Mouse (Mus musculus) embryonic facial prominence, embryonic 15.5 days (tissue): Measurements from ENCODE around the gene Carns1. TPM values are rescaled to one million over a fixed set of nuclear protein-coding genes. Genes with fewer than 3 reads are reported as not detected.
A peak's percentile ranks its signal among the peaks of the same experiment; 100 is the strongest.

ENCODE experiments used
- ATAC-seq: fragments of 200-750 bp; cut with Nextera tagmentation; 2 replicates; pipeline ENCODE4 v1.8.0; 2017; ENCODE audit warnings: low read depth, moderate TSS enrichment; ENCODE audit not compliant: insufficient number of reproducible peaks, low FRiP score, low TSS enrichment
- H3K27ac ChIP-seq: fragments of 300-500 bp; sonication (generic); replicated peaks from 2 replicates; pipeline ENCODE4 v1.5.1; 2015; ENCODE audit warnings: mild to moderate bottlenecking, inconsistent platforms
- H3K27me3 ChIP-seq: fragments of 300-500 bp; sonication (generic); 2 replicates; pipeline ENCODE4 v1.6.1; 2015; ENCODE audit warnings: inconsistent platforms
- H3K36me3 ChIP-seq: fragments of 300-500 bp; sonication (generic); 2 replicates; pipeline ENCODE4 v1.6.1; 2015; ENCODE audit warnings: mild to moderate bottlenecking, inconsistent platforms
- H3K4me1 ChIP-seq: fragments of 300-500 bp; sonication (generic); 2 replicates; pipeline ENCODE4 v1.6.1; 2015; ENCODE audit warnings: inconsistent platforms
- H3K4me2 ChIP-seq: fragments of 300-500 bp; sonication (generic); replicated peaks from 2 replicates; pipeline ENCODE4 v1.6.1; 2015; ENCODE audit warnings: mild to moderate bottlenecking, inconsistent platforms
- H3K4me3 ChIP-seq: fragments of 300-500 bp; sonication (generic); replicated peaks from 2 replicates; pipeline ENCODE4 v1.5.1; 2015; ENCODE audit warnings: mild to moderate bottlenecking, inconsistent platforms
- H3K9ac ChIP-seq: fragments of 300-500 bp; sonication (generic); 2 replicates; pipeline ENCODE4 v1.6.1; 2015; ENCODE audit warnings: inconsistent platforms
- H3K9me3 ChIP-seq: fragments of 300-500 bp; sonication (generic); replicated peaks from 2 replicates; pipeline ENCODE4 v1.6.1; 2016; ENCODE audit warnings: inconsistent platforms
- WGBS: fragments of 180-500 bp; shearing (Covaris S2); methylation state at CpG from one replicate; pipeline ENCODE4 v1.1.7; 2015; 5-methylcytosine and 5-hydroxymethylcytosine counted together
- polyA plus RNA-seq: library from polyadenylated mRNA; unstranded; fragments of >200 nt; fragmentation: Nextera tagmentation; extraction: Ambion mirVana; gene quantifications from 2 replicates; pipeline ENCODE4 v1.2.1, GENCODE M21; 2015

Gene Carns1
- polyA plus RNA-seq, 1 experiment from 2014 or later = 5.4 TPM

DNA sequence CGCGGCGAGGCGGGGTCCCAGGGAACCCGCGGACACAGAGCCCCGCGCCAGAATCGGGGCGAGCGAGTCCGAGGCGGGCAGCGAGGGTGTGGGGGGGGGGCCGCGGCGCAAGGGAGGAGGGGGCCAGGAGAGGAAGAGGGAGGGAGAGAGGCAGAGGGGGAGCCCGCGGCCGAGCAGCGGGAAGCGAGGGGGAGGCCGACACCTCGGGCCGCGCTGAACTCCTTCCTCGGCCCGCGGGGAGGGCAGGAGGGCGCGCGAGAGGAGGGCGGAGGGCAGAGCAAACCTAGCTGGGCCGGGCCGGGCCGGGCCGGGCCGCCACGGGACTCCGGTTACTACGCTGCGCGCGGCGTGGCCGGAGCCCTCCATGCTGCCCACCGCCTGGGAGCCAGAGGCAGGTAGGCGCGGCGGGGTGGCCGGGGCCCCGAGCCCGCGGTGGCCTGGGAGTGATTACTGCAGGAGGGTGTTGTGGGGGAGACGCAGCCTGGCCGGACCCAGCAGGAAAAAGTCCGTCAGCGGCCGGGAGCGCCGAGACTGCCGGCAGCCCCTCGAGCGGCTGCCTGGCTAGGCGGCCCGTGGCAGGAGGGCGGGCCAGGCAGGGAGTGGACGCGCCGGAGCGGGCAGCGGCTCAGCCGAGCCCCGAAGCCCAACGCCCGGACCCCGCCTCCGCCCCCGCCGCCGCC, 39.6 kb upstream of the Carns1 start:
- peak overlapping the region; percentile 88 for H3K4me3 ChIP-seq
- under 1% methylated on average over 57 of the region's 81 CpGs for WGBS
- no peaks in the 10 kb centered on the region for H3K9me3 ChIP-seq

DNA sequence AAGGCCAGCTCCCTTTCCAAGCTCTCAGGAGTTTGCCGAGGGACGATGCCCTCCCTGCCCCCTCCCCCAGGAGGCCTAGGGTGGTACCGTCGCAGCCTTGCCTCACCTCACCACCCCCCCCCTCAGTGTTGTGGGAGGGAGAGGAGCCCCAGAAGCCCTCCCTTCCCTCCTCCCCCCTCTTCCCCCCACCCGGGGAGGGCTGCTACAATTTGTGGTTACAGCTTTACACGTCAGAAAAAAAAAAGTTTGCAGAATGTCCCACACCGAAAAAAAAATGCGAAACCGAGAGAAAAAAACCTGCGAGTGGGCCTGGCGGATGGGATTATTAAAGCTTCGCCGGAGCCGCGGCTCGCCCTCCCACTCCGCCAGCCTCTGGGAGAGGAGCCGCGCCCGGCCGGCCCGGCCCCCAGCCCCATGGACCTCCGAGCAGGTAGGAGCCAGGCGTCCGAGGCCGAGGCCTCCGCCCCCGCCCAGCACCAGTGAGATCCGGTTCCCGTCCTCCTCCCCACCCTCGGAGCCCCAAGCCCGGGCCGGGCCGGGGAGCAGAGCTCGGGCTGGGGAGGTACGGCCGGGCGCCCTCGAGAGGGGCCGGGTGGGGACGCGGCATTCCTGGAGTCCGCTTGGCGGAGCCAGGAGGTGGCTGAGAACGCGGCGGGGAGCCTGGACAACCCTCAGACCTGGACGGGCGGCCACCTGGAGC, 38.9 kb upstream of the Carns1 start, which contains the start of the genes Clcf1 and AC109138.7:
TSS of gene Clcf1 (plus strand) at position 168 of the 700 bp plus-strand sequence.
TSS of gene AC109138.7 (plus strand) at position 287 of the 700 bp plus-strand sequence.
- Histone ChIP-seq H3K9me3 (no peaks in the 10 kb centered on the region), H3K4me2 (peak within 1 kb of the TSS; percentile 85), H3K4me3 (peak within 1 kb of the TSS; percentile 88), H3K4me1 (peaks cover 66% of the 10 kb centered on the region), H3K27me3 (no peaks in the 10 kb centered on the region), H3K36me3 (no peaks in the 10 kb centered on the region), H3K27ac (peak within 1 kb of the TSS; percentile 93), H3K9ac (peak within 1 kb of the TSS; percentile 96)
- under 1% methylated on average over 49 of the region's 49 CpGs for WGBS
- peak; percentile 71 for ATAC-seq

More for the DNA sequence above, 39.6 kb upstream of the Carns1 start:
- H3K27ac ChIP-seq = peak overlapping the region; percentile 93
- H3K36me3 ChIP-seq = no peaks in the 10 kb centered on the region
- no peaks in the 10 kb centered on the region for H3K27me3 ChIP-seq
- H3K9ac ChIP-seq = peak overlapping the region; percentile 96
- ATAC-seq = peak; percentile 24; the same call in 1 of the 2 replicates
- H3K4me1 ChIP-seq = peaks cover 73% of the 10 kb centered on the region
- peak overlapping the region; percentile 85 for H3K4me2 ChIP-seq

DNA sequence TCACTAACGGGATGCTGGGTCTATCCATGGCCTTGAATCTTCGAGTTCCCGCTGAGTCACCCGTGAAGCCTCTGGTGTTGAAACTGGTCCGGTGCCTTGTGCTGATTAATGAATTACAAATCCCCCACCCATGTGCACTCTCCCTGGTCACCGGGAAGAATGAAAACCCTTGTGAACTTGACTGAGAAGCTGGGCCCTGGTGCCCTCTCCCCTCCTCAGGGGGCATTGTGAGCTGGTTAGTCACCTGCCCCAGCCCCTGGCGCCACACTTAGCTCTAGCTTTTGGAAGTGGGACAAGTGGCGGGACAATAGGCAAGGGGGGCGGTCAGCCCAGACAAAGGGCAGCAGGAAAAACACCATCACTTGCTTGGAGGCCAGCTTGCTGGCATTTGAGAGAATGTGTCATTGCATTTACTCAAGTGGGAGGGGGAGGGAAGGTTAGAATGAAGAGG, 38.3 kb upstream of the Carns1 start:
- H3K36me3 ChIP-seq = no peaks in the 10 kb centered on the region
- H3K9ac ChIP-seq = 0 out of 2 replicates have a peak overlapping the region, but pooled peaks have one; percentile 6
- H3K4me3 ChIP-seq = peak overlapping the region; percentile 88
- 12% methylated on average over 9 of the region's 9 CpGs for WGBS
- H3K27me3 ChIP-seq = no peaks in the 10 kb centered on the region
- peak overlapping the region; percentile 85 for H3K4me2 ChIP-seq
- peaks cover 60% of the 10 kb centered on the region for H3K4me1 ChIP-seq
- ATAC-seq = no peak
- no peaks in the 10 kb centered on the region for H3K9me3 ChIP-seq
- peak overlapping the region; percentile 93 for H3K27ac ChIP-seq

DNA sequence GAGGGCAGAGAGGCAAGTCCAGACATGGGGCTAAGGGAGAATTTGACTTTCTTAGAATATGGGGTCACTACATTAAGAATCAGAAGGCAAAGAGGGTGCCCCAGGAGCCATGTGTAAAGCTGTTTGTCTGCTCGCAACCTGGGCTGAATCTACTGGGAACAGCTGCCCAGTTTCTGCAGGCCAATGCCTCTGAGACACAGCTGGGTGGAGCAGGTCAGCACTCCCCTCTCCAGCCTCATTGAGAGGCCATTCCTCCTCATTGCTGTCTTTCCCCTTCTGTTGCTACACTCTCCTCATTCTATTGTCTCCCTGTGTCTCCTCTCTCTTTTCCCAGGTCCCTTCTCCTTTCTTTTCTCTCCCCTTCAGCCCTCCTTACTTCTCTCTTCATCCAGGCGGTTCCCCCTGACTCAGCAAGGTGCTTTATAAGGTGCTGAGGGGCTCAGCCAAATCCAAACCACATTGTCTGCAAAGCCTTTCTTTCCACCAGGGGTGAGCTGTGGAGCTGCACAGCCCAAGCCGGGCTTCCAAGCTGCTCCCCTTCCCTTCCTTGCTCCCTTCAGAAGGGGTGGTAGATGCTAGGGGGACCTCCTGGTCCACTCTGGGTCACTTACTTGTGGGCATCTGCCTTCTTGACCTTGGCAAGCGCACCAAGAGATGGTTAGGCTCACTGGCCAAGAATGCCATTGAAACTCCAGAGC, 36.8 kb upstream of the Carns1 start:
- no peak overlapping the region for H3K4me3 ChIP-seq
- ATAC-seq = no peak
- no peak overlapping the region for H3K9ac ChIP-seq
- H3K4me2 ChIP-seq = no peak overlapping the region
- H3K4me1 ChIP-seq = peaks cover 47% of the 10 kb centered on the region
- H3K9me3 ChIP-seq = no peaks in the 10 kb centered on the region
- H3K27ac ChIP-seq = peak overlapping the region; percentile 12; the same call in 1 of the 2 replicates
- no peaks in the 10 kb centered on the region for H3K27me3 ChIP-seq
- no peaks in the 10 kb centered on the region for H3K36me3 ChIP-seq
- WGBS = 29% methylated on average over 4 of the region's 4 CpGs

DNA sequence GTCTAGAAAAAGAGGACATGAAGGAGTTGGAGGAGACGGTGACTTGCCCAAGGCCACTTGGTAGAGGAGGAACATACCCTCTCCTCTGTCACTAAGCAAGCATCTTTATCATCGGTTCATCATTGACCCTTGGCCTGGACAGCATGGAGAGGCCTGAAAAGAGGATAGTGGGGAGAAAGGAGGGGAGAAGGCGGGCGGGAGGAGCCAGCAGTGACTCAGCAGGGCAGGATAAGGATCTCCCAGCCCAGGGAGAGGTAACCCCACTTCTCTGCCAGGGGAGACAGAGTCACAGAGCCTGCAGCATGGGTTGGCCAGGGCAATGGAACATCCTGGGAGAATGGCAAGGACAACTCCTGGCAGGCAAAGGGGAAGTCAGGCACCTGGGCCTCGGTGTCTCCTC, 33.3 kb upstream of the Carns1 start:
- no peak overlapping the region for H3K27ac ChIP-seq
- no peak overlapping the region for H3K4me3 ChIP-seq
- ATAC-seq = no peak
- WGBS = 67% methylated on average over 5 of the region's 5 CpGs
- H3K27me3 ChIP-seq = no peaks in the 10 kb centered on the region
- no peaks in the 10 kb centered on the region for H3K9me3 ChIP-seq
- H3K4me2 ChIP-seq = no peak overlapping the region
- H3K9ac ChIP-seq = no peak overlapping the region
- peaks cover 27% of the 10 kb centered on the region for H3K4me1 ChIP-seq
- no peaks in the 10 kb centered on the region for H3K36me3 ChIP-seq

DNA sequence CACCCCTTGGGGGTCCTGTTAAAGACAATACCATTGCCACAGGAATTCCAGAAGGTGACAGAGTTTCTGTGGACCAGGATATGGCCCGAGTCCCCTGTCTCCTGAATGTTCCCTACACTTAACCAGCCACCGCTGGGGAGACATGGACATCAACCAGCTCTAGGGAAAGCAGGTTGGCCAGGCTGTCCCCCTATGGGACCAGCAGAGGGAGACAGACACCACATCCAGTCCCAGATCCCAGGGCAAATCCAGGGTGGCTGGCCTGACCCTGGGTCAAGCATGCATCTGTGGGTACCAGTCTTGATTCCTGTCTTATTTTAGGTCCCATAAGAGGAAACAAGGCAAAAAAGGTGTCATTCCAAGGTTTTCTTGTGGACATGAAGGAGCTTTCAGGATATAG, 31.7 kb upstream of the Carns1 start:
- no peak for ATAC-seq
- H3K4me1 ChIP-seq = peaks cover 24% of the 10 kb centered on the region
- H3K4me3 ChIP-seq = no peak overlapping the region
- no peaks in the 10 kb centered on the region for H3K9me3 ChIP-seq
- no peak overlapping the region for H3K27ac ChIP-seq
- H3K4me2 ChIP-seq = no peak overlapping the region
- H3K9ac ChIP-seq = no peak overlapping the region
- H3K36me3 ChIP-seq = no peaks in the 10 kb centered on the region
- WGBS = 3% methylated on average over 2 of the region's 2 CpGs
- H3K27me3 ChIP-seq = no peaks in the 10 kb centered on the region

DNA sequence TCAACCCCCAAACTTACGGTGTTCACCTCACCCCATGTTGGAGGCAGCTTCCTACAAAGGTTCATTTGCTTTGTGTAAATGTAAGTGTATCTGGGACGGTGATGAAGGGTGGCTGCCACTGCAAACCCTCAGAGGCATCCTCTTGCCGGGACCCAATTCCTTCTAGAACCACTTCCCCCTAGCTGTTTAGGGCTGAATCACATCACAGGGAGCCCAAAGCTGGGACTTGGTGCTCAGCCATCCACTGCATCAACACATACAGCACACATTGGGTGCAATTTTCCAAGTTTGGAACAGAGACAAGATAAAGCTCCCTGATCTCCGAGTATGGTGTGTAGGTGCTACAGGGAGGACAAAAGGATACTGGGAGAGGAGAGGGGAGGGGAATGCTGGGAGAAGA, 29.6 kb upstream of the Carns1 start:
- Histone ChIP-seq H3K9me3 (no peaks in the 10 kb centered on the region), H3K4me2 (no peak overlapping the region), H3K4me3 (no peak overlapping the region), H3K4me1 (peaks cover 33% of the 10 kb centered on the region), H3K27me3 (no peaks in the 10 kb centered on the region), H3K9ac (no peak overlapping the region), H3K36me3 (no peaks in the 10 kb centered on the region), H3K27ac (no peak overlapping the region)
- ATAC-seq = no peak
- WGBS = 46% methylated on average over 4 of the region's 4 CpGs

DNA sequence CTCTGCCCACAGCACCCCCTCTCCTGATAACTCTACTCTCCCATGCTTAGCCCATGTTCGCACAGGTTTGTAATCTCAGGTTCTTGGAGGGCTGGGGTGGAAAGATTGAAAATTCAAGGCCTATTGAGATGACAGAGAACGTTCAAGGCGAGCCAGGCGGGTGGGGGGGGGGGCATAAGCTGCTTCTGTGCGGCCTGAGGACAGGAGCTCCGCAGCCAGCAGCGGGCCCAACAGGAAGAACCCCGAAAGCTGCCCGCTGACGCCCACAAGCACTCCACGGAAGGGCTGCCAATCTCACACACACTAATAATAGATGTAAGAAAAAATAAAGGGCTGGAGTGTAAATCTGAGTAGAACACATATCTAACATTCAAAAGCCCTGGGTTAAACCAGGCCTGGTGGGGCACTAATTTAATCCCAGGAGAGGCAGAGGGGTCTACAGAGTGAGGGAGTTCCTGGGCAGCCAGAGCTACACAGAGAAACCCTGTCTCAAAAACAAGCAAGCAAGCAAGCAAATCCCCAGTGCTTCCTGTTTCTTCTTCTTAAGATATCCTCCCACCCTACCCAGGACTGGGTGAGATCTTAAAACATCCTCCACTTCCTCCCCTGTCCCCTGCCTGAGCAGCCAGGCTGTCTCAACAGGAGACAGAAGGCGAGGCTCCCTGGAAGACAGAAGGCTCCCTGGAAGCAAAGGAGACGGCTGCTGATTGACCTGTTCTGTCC, 28.5 kb upstream of the Carns1 start:
- no peak overlapping the region for H3K9ac ChIP-seq

DNA sequence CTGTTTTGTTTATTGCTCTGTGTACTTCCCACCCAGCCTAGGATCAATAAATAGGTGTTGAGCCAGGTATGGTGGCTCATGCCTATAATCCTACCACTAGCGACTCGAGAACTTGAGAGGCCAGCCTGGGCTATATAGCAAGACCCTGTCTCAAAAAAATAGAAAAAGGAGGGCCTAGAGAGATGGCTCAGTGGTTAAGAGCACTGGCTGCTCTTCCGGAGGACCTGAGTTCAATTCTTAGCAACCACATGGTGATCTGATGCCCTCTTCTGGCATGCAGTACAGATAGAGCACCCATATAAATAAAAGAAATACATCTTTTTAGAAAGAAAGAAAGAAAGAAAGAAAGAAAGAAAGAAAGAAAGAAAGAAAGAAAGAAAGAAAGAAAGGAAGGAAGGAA, 27.9 kb upstream of the Carns1 start:
- WGBS = 65% methylated on average over 3 of the region's 3 CpGs
- no peak for ATAC-seq

More for the DNA sequence above, 28.5 kb upstream of the Carns1 start:
- Histone ChIP-seq H3K9me3 (no peaks in the 10 kb centered on the region), H3K27me3 (no peaks in the 10 kb centered on the region), H3K4me3 (no peak overlapping the region), H3K36me3 (no peaks in the 10 kb centered on the region), H3K4me2 (no peak overlapping the region), H3K4me1 (peaks cover 36% of the 10 kb centered on the region), H3K27ac (no peak overlapping the region)
- 65% methylated on average over 13 of the region's 13 CpGs for WGBS
- no peak for ATAC-seq

DNA sequence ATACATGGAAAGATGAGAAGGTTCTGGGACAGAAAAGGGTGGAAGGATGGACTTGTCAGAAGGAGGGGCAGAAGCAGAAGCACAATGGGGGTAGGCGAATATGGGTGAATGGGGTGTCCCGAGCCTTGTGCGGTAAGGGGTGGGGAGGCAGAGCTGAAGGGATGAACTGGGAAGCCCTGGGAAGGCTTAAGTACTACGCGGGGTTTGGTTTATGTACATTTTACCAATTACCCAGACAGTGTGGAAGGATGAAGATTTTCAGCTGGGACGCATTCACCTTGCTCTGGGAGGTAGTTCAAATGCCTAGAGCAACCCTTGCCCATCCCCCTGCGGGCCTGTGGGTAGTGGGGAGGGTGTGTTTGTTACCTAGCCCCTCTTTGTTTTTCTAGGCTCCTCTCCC, 26.9 kb upstream of the Carns1 start:
- Histone ChIP-seq H3K9me3 (no peaks in the 10 kb centered on the region), H3K4me2 (peak overlapping the region; percentile 81), H3K36me3 (peaks cover 7% of the 10 kb centered on the region; the same call in 1 of the 2 replicates), H3K4me3 (peak overlapping the region; percentile 62), H3K27ac (no peak overlapping the region), H3K27me3 (no peaks in the 10 kb centered on the region), H3K9ac (peak overlapping the region; percentile 33), H3K4me1 (peaks cover 37% of the 10 kb centered on the region)
- no peak for ATAC-seq
- WGBS = 27% methylated on average over 7 of the region's 7 CpGs

More for the DNA sequence above, 27.9 kb upstream of the Carns1 start:
- peaks cover 36% of the 10 kb centered on the region for H3K4me1 ChIP-seq
- H3K9me3 ChIP-seq = no peaks in the 10 kb centered on the region
- no peak overlapping the region for H3K9ac ChIP-seq
- no peak overlapping the region for H3K4me3 ChIP-seq
- no peak overlapping the region for H3K4me2 ChIP-seq
- H3K36me3 ChIP-seq = 0 out of 2 replicates have a peak, but pooled peaks cover 2% of the 10 kb centered on the region
- no peaks in the 10 kb centered on the region for H3K27me3 ChIP-seq
- H3K27ac ChIP-seq = no peak overlapping the region
